Mouse (Mus musculus): Measurements from ENCODE around the gene Saa3. TPM values are rescaled to one million over a fixed set of nuclear protein-coding genes. Genes with fewer than 3 reads are reported as not detected.

Saa3 gene
- polyA plus RNA-seq, 1 experiment = 3.8 TPM

DNA sequence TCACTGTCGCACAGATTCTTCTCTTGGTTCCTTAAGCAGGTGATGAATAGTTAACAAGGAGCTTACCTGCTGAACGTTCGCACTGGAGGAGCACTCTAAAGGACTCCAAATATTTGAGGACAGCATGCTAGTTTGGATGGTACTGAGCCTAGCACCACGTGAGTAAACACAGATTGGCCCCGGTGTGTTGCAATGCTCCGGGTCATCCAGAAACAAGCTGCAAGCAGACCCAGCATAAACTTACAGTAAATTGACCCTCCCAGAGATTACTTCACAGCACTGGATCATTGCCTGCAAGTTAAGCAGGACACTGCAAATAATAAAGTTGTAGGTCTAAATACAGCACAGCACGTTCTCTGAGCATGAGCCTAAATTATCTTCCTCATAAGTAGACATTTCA is 4.0 kb upstream of the Saa3 start:
- H3K27me3 ChIP-seq (ENCODE audit: control insufficient read depth, insufficient read depth, low read length, poor library complexity, severe bottlenecking) = no peaks in the 10 kb centered on the region
- no peak overlapping the region for H3K27ac ChIP-seq (ENCODE audit: insufficient read depth, low read length)
- H3K9ac ChIP-seq (ENCODE audit: low read depth, poor library complexity, severe bottlenecking) = no peak overlapping the region
- no peaks in the 10 kb centered on the region for H3K4me1 ChIP-seq (ENCODE audit: control insufficient read depth, insufficient read depth, low read length)
- H3K36me3 ChIP-seq (ENCODE audit: control insufficient read depth, insufficient read depth, low read length, poor library complexity, severe bottlenecking) = no peaks in the 10 kb centered on the region
- no peak overlapping the region for H3K4me3 ChIP-seq (ENCODE audit: low read depth, low read length)
- no peak for TF ChIP-seq EP300 (IDR thresholded peaks at IDR 0.05; ENCODE audit: insufficient read depth, low read depth, low read length)
- no peak for TF ChIP-seq CTCF (IDR thresholded peaks at IDR 0.05; ENCODE audit: low read depth, low read length)
- no peak for TF ChIP-seq POLR2A (IDR thresholded peaks at IDR 0.05; ENCODE audit: insufficient read depth, low read length)
- H3K9me3 ChIP-seq (replicated peaks; ENCODE audit: control insufficient read depth, insufficient read depth, low read length, poor library complexity, severe bottlenecking) = no peaks in the 10 kb centered on the region

GRCm38 (mm10) chr7:46718591-46719270 is 3.2 kb upstream of the Saa3 start:
- no peak overlapping the region for H3K9ac ChIP-seq (ENCODE audit: low read depth, poor library complexity, severe bottlenecking)
- no peak overlapping the region for H3K27ac ChIP-seq (ENCODE audit: insufficient read depth, low read length)
- H3K27me3 ChIP-seq (ENCODE audit: control insufficient read depth, insufficient read depth, low read length, poor library complexity, severe bottlenecking) = no peaks in the 10 kb centered on the region
- no peaks in the 10 kb centered on the region for H3K9me3 ChIP-seq (replicated peaks; ENCODE audit: control insufficient read depth, insufficient read depth, low read length, poor library complexity, severe bottlenecking)
- no peak for TF ChIP-seq CTCF (IDR thresholded peaks at IDR 0.05; ENCODE audit: low read depth, low read length)
- H3K36me3 ChIP-seq (ENCODE audit: control insufficient read depth, insufficient read depth, low read length, poor library complexity, severe bottlenecking) = no peaks in the 10 kb centered on the region
- H3K4me1 ChIP-seq (ENCODE audit: control insufficient read depth, insufficient read depth, low read length) = no peaks in the 10 kb centered on the region
- no peak overlapping the region for H3K4me3 ChIP-seq (ENCODE audit: low read depth, low read length)

GRCm38 (mm10) chr7:46716897-46717296 is 1.4 kb upstream of the Saa3 start:
- Histone ChIP-seq H3K4me3 (ENCODE audit: low read depth, low read length) (no peak overlapping the region), H3K4me1 (ENCODE audit: control insufficient read depth, insufficient read depth, low read length) (no peaks in the 10 kb centered on the region), H3K27ac (ENCODE audit: insufficient read depth, low read length) (no peak overlapping the region), H3K36me3 (ENCODE audit: control insufficient read depth, insufficient read depth, low read length, poor library complexity, severe bottlenecking) (no peaks in the 10 kb centered on the region), H3K9ac (ENCODE audit: low read depth, poor library complexity, severe bottlenecking) (no peak overlapping the region), H3K9me3 (replicated peaks; ENCODE audit: control insufficient read depth, insufficient read depth, low read length, poor library complexity, severe bottlenecking) (no peaks in the 10 kb centered on the region), H3K27me3 (ENCODE audit: control insufficient read depth, insufficient read depth, low read length, poor library complexity, severe bottlenecking) (no peaks in the 10 kb centered on the region)
- TF ChIP-seq EP300 (IDR thresholded peaks at IDR 0.05; ENCODE audit: insufficient read depth, low read depth, low read length) = no peak
- no peak for TF ChIP-seq CTCF (IDR thresholded peaks at IDR 0.05; ENCODE audit: low read depth, low read length)
- TF ChIP-seq POLR2A (IDR thresholded peaks at IDR 0.05; ENCODE audit: insufficient read depth, low read length) = no peak

- no peak overlapping the region for H3K27ac ChIP-seq (ENCODE audit: insufficient read depth, low read length)
- H3K27me3 ChIP-seq (ENCODE audit: control insufficient read depth, insufficient read depth, low read length, poor library complexity, severe bottlenecking) = no peaks in the 10 kb centered on the region
- no peak overlapping the region for H3K9ac ChIP-seq (ENCODE audit: low read depth, poor library complexity, severe bottlenecking)
- H3K36me3 ChIP-seq (ENCODE audit: control insufficient read depth, insufficient read depth, low read length, poor library complexity, severe bottlenecking) = no peaks in the 10 kb centered on the region
- H3K4me1 ChIP-seq (ENCODE audit: control insufficient read depth, insufficient read depth, low read length) = no peaks in the 10 kb centered on the region
- TF ChIP-seq POLR2A (IDR thresholded peaks at IDR 0.05; ENCODE audit: insufficient read depth, low read length) = no peak
- TF ChIP-seq CTCF (IDR thresholded peaks at IDR 0.05; ENCODE audit: low read depth, low read length) = peak; percentile 63
- no peak overlapping the region for H3K4me3 ChIP-seq (ENCODE audit: low read depth, low read length)
- no peaks in the 10 kb centered on the region for H3K9me3 ChIP-seq (replicated peaks; ENCODE audit: control insufficient read depth, insufficient read depth, low read length, poor library complexity, severe bottlenecking)
Observed at GRCm38 (mm10) chr7:46714518-46714917, 982 bp downstream of the Saa3 start.

GRCm38 (mm10) chr7:46712250-46712649 is 3.2 kb downstream of the Saa3 start:
- Histone ChIP-seq H3K4me1 (ENCODE audit: control insufficient read depth, insufficient read depth, low read length) (no peaks in the 10 kb centered on the region), H3K9me3 (replicated peaks; ENCODE audit: control insufficient read depth, insufficient read depth, low read length, poor library complexity, severe bottlenecking) (no peaks in the 10 kb centered on the region), H3K9ac (ENCODE audit: low read depth, poor library complexity, severe bottlenecking) (no peak overlapping the region), H3K27me3 (ENCODE audit: control insufficient read depth, insufficient read depth, low read length, poor library complexity, severe bottlenecking) (no peaks in the 10 kb centered on the region), H3K4me3 (ENCODE audit: low read depth, low read length) (no peak overlapping the region), H3K36me3 (ENCODE audit: control insufficient read depth, insufficient read depth, low read length, poor library complexity, severe bottlenecking) (peaks cover 8% of the 10 kb centered on the region), H3K27ac (ENCODE audit: insufficient read depth, low read length) (no peak overlapping the region)
- TF ChIP-seq EP300 (IDR thresholded peaks at IDR 0.05; ENCODE audit: insufficient read depth, low read depth, low read length) (no peak), CTCF (IDR thresholded peaks at IDR 0.05; ENCODE audit: low read depth, low read length) (no peak), POLR2A (IDR thresholded peaks at IDR 0.05; ENCODE audit: insufficient read depth, low read length) (no peak)

DNA sequence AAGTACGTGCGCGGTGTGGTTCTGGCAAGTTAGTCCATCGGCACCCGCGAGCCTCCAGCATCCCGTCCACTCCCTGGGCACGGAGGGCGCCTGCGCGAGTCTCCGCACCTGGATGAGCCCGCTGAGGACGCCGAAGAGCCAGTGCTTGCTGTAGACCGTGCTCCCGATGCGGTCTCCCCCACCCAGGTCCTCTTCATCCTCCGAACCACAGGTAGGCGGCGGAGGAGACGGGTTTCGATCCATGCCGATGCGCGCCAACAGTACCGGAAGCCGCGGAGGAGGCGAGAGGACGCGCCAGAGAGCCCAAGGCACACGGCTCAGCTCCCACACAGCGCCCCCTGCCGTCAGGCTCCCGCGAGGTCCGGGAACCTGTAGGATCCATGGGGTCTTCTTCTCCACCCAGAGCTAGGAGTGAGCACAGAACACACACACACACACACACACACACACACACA is 5.1 kb downstream of the Saa3 start, which contains the start of gene Saal1:
Saal1 (minus strand) TSS at position 291 of the 455 bp plus-strand sequence.
- Histone ChIP-seq H3K9me3 (replicated peaks; ENCODE audit: control insufficient read depth, insufficient read depth, low read length, poor library complexity, severe bottlenecking) (no peaks in the 10 kb centered on the region), H3K9ac (ENCODE audit: low read depth, poor library complexity, severe bottlenecking) (peak within 1 kb of the TSS; percentile 65), H3K4me3 (ENCODE audit: low read depth, low read length) (peak within 1 kb of the TSS; percentile 99), H3K27me3 (ENCODE audit: control insufficient read depth, insufficient read depth, low read length, poor library complexity, severe bottlenecking) (no peaks in the 10 kb centered on the region), H3K27ac (ENCODE audit: insufficient read depth, low read length) (peak within 1 kb of the TSS; percentile 14; the same call in 1 of the 2 replicates), H3K4me1 (ENCODE audit: control insufficient read depth, insufficient read depth, low read length) (no peaks in the 10 kb centered on the region), H3K36me3 (ENCODE audit: control insufficient read depth, insufficient read depth, low read length, poor library complexity, severe bottlenecking) (peaks cover 26% of the 10 kb centered on the region)
- TF ChIP-seq CTCF (IDR thresholded peaks at IDR 0.05; ENCODE audit: low read depth, low read length) (peak; percentile 90), POLR2A (IDR thresholded peaks at IDR 0.05; ENCODE audit: insufficient read depth, low read length) (peak; percentile 7), EP300 (IDR thresholded peaks at IDR 0.05; ENCODE audit: insufficient read depth, low read depth, low read length) (0 out of 2 replicates have a peak, but pooled peaks have one; percentile 47)

Measured in ES-Bruce4 (cell line).